Mouse (Mus musculus) kidney, adult 18-20 months (tissue): ENCODE results near the gene Med27.

Source experiments
- DNase-seq: peaks from one replicate; pipeline ENCODE4 v3.0.0; 2021

The Med27 gene

GRCm38 (mm10) chr2:29481856-29482255, 135.2 kb downstream of the Med27 start:
- DNase-seq, result no peak

DNA sequence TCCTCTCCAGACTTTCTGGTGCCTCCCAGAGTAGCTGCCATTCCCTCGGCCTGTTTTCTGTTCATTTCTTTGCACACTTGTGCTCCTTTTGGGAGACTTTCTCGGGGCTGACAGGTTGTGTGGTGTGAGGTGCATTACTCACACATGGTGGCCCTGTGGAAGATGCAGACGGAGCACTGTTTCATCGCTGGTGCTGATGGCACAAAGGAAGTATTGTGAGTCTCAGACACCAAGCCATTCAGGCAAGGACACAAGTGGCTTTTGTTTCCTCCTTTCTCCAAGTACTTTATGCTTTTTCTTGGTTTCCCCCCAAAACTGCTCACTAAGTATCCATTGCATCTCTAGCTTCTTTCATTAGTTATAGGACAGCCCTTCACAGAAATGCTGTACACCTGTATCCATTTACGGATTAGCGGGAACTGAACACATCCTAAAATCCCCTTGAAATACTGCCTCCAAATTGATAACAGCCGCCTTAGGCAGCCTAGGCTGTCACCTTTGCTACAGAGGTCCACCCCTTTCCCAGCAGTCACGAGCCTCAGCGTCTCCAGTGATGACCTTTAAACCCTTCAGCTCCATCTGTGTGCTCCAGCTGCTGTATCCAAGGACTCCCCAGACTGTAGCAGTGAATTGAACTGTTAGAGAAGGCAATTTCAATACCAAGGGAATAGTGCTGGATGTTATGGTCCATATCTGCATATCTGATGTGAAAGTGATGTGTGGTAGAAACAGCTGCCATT, 136.5 kb downstream of the Med27 start:
- peak; percentile 42 for DNase-seq

DNA sequence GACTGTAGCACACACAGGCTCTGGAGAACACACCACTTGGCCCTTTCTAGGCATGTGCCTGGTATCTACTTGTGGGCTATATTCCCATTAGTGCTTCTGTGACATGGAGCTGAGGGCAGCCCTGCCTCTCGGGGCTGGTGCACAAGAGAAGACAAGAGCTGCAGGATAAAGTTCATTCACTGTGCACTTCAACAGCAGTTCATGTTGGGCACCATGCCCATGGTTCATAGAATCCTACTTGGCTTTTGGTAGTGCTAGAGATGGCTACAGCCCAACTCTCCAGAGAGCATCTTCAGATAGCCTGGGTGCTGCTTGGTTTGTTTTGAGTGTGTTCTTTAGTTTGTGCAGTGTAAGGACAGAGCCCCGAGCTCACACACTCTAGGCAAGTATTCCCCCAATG, 138.9 kb downstream of the Med27 start:
- DNase-seq, result peak; percentile 70

GRCm38 (mm10) chr2:29486491-29486890, 139.9 kb downstream of the Med27 start:
- no peak for DNase-seq

DNA sequence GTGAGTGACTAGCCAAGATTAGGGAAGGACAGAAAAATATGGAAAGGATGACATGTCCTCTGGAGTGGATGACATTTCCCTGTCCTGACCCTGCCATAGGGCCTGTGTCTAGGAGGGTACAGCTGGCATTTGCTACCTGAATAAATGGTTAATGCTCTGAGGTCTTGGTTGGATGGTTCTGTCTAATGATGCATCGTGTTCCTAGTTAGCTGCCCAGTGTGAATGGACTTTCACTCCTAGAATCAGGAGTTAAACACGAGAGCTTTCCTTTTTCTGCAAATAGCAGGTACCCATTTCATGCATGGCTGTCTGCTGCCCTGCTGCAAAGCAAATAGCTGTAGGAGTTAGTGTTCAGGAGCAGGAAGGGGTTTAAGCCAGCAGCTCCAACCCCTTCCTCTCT, 141.0 kb downstream of the Med27 start:
- peak; percentile 42 for DNase-seq

- no peak for DNase-seq
Observed at GRCm38 (mm10) chr2:29488379-29489236, 142.0 kb downstream of the Med27 start.

DNA sequence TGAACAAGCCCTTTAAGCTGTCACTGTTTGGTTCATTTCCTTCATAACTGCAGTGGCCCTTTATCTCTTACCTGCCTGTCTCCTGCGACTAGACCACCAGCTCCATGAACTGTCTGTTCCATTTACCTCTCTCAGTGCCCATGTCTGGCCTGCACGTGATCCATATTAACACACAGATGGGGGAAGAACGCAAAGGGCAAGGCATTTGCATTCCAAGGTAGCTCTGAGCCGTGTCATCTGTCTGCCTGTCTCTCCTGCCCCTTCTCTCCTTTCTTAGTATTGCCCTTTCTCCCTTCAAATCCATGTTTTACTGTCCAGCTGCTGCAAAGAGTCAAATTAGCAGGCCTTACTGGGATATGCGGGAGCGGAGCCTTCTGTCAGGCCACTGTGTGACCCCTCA, 145.0 kb downstream of the Med27 start:
- no peak for DNase-seq

DNA sequence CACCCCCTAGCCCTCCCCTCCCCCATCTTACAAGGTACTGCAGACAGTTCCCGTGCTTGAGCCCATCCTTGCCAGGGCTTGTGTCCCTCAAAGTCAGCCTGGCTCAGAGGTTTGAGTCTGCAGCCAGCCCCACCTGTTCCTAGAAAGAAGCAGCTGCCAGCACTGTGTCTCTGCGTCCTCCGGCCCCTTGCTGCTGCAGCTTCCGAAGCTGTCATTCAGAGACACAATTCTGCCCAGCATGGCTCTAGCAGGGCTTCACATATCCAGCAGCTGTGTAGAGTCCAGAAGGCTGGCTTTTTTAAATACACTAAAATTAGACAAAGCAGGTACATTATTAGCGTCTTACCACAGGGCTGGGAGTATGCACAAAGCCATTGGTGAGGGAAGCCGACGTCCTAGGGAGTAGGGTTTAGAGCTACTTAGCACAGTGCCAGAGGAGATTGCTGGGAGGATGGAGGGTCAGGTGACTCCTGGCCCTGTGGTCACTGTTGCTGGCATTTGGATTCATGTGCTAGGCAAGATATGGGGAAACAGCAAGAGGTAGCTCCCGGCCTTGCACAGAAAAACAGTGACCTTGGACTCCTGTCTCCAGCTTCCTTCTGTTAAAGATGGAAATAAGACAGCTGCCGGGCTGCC, 146.9 kb downstream of the Med27 start:
- peak; percentile 31 for DNase-seq

DNA sequence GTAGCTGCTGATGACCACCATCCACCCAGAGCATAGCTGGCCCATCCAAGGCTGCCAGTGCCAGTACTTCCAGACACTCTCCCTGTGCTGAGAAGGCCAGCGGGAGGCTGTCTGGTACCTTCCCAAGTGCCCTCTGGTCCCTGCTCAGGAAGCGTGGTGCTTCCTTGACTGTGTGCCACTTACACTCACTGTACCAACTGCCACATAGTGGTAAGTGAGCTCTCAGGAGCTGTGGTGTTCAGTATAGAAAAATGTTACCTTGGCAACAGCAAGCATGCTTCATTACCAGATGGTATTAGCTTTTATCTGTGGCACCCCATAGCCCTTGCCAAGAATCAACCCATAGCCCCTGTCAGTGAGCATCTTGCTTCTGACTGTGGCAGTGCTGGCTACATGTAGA, 148.7 kb downstream of the Med27 start:
- peak; percentile 38 for DNase-seq

DNA sequence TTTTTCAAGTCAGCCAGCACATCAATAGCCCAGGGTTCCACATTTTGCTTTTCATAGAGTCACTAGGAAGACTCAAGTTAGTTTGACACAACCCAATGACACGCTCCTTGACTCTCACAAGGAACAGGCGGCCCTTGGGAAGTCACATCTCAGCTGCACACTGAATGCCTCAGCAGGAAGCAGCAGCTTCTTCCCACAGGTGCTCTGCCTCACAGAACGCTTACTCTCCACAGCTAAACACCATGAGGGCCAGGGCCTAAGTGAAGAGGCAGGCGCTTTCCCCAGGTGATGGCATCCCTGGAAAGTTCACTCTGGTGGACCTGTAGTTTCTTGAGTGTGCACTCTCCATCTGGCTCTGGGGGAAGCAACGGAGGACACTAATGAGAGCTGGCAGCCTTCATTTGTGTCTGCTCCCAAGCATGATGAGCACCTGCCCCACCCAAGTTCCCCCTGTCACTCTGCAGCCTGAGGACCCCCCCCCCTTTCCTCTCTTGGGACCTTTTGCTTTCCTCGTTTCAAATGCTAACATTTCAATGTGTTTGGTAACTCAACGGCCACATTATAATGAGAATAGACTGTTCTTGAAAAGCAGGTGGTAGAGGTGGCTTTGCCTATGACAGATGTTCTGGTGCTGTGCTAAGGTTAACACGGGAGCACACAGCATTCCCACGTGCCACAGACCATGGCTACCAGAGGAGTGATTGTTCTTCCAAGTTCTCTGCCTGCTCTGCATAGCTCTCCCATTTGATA, 154.2 kb downstream of the Med27 start:
- no peak for DNase-seq

DNA sequence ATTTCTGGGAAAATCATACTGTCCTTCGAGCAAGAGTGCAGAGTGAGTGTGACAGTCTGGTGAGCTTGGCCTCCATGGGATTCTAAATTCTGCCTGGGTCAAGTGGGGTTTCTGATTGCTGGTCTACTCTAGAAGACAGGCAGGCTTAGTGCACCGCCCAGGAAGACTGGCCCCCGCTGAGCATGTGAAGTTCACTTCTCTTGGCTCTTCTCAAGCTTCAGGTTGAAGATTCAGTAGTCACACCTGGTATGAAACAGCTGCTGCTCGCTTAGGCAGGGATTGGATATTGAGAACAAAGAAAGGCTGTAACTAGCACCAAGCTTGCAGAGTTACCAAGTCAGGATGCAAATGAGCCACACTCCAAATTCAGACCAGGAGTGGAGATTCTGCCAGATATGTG, 154.8 kb downstream of the Med27 start:
- DNase-seq, result no peak

DNA sequence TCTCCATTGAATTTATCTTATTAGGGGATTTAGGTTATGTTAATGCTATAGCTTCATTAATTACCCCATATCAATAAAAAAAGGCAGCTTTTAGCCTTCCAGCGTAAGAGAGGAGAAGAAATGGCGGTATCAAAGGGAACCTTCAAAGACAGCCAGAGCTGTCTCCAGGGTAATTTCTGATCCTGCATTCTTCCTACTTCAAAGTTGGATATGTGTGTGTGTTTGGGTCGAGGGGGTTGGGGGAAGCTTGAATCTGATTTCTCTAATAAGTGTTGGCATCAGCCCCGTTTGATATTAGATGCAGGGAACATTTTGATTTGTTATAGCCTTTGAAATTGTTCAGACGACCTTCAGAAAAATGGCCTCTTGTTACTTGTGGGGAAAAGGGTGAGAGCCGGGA, 158.2 kb downstream of the Med27 start:
- no peak for DNase-seq

DNA sequence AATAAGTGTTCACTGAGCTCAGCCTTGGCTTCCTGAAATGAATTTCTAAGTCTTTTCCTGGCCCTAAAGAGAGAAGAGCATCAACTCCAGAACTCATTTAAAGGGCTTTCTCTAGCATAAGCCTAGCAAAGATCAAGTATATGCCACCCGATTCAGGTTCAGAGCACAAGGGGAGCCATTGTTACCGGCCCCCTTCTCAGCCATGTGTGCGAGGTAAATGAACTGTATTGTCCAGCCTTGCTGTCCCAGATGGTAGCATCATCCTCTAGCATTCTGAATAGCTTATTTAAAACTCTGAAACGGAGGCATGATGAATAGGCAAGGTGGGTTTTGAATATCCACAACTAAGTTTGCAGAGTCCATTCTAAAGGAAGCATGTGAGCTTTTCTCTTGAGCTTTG, 159.8 kb downstream of the Med27 start:
- no peak for DNase-seq

DNA sequence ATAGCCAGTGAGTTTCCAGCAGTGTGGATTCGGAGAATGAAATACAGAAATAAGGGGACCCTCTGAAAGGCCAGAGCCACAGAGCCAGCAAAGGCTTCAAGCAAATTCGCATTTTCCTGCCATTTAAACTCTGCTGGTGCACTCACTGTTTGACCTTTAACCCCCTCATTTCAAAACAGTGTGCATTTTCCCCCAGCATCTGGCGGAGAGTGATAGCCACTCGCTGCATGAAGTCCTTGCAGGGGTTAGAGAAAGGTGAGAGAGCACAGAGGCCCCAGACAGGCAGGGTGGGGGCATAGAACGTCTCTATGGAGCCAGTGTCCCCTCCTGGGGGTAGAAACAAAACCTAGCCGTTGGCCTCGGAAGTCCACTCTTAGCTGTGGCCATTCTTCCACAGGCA, 166.5 kb downstream of the Med27 start:
- DNase-seq, result no peak

DNA sequence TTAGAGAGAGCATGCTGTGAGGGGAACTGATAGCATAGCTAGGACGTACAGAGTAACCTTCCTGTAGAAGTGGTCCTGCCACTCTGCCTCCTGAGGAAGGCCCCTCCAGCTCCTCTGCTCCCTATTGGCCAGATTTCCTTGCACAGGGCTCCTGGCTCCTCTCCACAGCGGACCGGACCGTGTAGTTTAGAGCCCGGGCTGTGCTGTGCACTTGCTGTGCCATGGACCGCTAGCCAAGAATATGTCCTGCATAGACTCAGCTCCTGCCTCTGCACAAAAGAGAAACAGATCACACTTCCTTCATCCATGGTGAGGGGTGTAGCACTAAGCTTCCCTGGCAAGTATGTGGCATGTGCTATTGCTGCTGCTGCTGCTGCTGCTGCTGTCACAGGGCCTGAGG, 168.2 kb downstream of the Med27 start:
- DNase-seq, result no peak

DNA sequence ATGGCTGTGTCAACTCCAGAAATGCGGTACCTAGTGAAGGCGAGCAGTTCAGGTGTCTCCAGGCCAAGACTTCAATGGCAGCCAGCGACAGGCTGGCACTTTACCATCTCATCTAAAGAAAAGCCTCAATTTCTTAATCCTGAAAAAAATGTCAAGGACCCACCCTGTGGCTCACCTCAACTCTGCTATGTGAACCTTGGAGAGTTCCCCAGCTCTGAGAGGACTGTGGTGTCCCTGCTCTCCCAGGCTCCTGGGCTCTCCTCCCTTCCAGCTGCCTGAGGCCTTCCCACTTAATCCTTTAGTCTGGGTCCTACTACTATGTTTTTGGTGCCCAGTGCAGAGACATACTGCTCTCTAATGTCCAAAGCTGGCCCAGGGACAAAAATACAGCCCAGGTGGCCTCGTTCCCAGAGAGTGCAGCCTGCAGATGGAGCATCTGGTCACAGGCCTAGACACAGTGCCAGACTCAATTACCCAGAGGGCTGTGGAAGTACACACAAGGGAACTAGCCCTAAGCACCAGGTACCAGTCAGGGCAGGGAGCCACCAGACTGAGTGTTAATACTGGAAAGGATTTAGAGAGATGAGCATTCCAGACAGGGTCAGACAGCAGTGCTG, 169.3 kb downstream of the Med27 start:
- no peak for DNase-seq

DNA sequence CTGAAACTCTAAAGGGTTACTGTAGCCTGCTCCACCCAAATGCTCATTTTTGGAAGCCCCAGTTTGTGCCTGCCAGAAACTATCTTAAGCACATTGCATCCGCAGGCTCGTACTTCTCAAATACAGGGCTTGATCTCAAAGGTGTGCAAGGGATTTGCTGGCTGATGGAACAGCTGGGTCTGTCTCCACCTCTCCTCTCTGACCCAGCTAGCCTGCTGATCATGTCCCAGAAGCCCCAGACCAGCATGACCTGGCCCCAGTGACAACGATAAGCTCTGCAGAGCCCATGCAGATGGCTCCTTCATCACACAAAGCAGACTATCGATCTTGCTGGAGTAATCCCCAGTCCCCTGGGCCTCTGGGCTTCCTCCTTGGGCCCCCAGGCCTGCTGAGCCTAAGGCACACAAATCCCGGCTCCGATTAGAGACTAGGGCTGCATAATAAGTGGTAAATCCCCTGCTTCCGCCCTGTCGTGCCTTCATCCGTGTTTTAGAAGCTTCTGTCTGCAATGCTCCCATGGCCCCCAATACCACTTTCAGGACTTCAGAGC, 170.1 kb downstream of the Med27 start:
- no peak for DNase-seq

DNA sequence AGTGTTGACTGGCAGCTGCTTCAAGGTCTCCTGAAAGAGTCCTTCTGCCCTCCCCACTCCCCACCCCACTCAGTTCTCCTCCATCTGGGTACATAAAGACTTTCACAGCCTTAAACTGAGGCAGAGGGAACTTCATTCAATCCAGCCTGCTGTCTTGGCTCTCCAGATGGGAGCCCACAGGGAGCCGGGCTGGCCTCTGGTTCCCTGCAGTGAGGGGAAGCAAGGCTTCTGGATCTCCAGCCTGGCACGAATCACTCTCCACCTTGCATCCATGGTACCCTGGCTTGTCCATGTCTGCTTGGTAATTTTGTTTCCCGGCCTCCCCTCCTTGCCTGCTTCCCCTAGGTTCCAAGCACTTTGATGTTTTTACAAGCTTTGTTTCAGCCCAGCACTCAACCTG, 172.8 kb downstream of the Med27 start:
- no peak for DNase-seq

DNA sequence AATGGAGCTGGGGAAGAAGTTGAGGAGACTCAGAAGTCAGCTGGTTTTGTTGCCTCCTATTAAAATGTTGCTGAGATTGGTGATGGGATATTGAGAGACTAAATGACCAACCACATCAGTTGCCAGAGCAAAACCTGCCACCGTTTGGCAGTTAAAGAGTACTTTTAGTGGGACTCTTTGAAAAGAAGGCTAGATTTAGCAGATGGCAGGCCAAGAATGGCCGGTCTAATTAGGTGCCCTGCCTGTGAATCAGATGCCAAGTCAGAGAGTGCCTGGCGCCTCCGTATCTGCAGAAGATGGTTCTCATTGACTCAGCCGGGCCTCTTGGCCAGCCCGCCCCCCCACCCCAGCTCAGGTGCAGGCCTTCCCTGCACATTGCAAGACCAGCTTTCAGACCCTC, 173.6 kb downstream of the Med27 start:
- no peak for DNase-seq

- peak; percentile 29 for DNase-seq
Observed at GRCm38 (mm10) chr2:29521486-29521885, 174.9 kb downstream of the Med27 start.

DNA sequence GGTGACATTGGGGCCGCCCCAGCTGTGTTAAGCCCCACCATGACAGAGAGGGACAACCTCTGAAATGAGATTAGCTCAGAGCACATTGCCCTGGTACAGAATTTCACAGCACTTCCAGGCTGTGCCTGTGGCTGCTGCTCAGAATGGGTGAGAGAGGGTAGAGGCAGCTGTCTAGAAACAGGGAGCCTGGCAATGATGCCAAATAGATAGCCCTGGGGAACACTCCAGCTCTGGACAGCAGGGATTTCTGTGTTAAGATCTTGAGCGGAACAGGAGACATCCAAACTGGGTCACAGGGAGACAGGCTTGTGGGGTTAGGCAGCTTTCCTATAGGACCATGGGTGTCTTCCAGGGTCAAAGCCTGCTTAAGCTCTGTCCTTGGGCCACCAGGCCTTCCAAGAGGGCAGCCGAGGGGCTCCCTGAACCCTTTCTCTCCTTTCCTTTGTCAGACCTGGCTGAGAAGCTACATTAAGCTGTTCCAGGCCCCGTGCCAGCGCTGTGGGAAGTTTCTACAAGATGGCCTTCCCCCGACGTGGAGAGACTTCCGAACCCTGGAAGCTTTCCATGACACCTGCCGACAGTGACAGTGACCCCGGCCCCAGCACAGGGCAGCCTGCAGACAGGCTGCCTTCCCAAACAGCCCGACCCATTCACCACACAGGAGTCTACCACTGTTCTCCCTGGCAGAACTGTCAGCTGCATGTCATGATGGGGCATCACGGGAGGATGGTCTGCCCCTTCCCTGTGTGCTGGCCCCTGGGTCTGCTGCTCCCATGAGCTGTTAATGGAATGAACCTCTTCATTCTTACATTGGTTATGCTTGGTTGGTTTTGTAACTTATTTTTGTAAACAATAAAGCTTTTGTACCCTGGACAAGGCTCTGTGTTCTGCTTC, 177.5 kb downstream of the Med27 start:
- DNase-seq, result peak; percentile 75
